Mouse (Mus musculus) CH12.LX (cell line): ENCODE data around the gene Rhot1. TPM values are rescaled to one million over a fixed set of nuclear protein-coding genes. Genes with fewer than 3 reads are reported as not detected.

Experiments
- DNase-seq: peaks from one replicate; pipeline ENCODE4 v3.0.0-alpha.2; 2013; ENCODE audit errors: extremely low read depth
- H3K27ac ChIP-seq: 2 replicates; pipeline ENCODE4 v1.5.1; 2012; ENCODE audit warnings: low read depth, mild to moderate bottlenecking, control low read depth, moderate library complexity; ENCODE audit not compliant: insufficient read depth
- H3K27me3 ChIP-seq: replicated peaks from 2 replicates; pipeline ENCODE3; 2012; ENCODE audit warnings: inconsistent platforms
- H3K36me3 ChIP-seq, 2 experiments: replicated peaks in 1 of 2; 2 replicates each; pipeline versions ENCODE3 to v1.6.1; 2012; ENCODE audit warnings: inconsistent platforms in 1 of 2, low read length in 1 of 2, mild to moderate bottlenecking in 1 of 2, mixed read lengths in 1 of 2, moderate library complexity in 1 of 2; ENCODE audit not compliant: control insufficient read depth in 1 of 2, insufficient read depth in 1 of 2
- H3K4me1 ChIP-seq, 2 experiments: 2 replicates each; pipeline ENCODE4 v1.6.1; 2012; ENCODE audit warnings: inconsistent platforms in 1 of 2, moderate library complexity in 1 of 2; ENCODE audit not compliant: insufficient read depth in 2 of 2, control insufficient read depth in 1 of 2
- H3K4me2 ChIP-seq: 2 replicates; pipeline ENCODE4 v1.6.1; 2012; ENCODE audit warnings: low read depth, mild to moderate bottlenecking, control low read depth; ENCODE audit not compliant: poor library complexity, insufficient read depth, severe bottlenecking
- H3K4me3 ChIP-seq, 3 experiments: fragments of 150-350 bp in 1 of 3; sonication (generic) in 1 of 3; replicated peaks in 1 of 3; 2 replicates each; pipeline versions ENCODE3 to v1.5.1; 2011 to 2012; ENCODE audit warnings: low read depth in 2 of 3, low read length in 2 of 3, mild to moderate bottlenecking in 2 of 3, moderate library complexity in 2 of 3, control low read depth in 1 of 3, improper control_type of control experiment in 1 of 3, inconsistent platforms in 1 of 3, mixed read lengths in 1 of 3; ENCODE audit not compliant: poor library complexity in 1 of 3
- H3K79me2 ChIP-seq: replicated peaks from 2 replicates; pipeline ENCODE4 v1.6.1; 2012; ENCODE audit warnings: mild to moderate bottlenecking, moderate library complexity; ENCODE audit not compliant: control insufficient read depth, poor library complexity, insufficient read depth, severe bottlenecking; ENCODE audit errors: extremely low read depth
- H3K9ac ChIP-seq: 2 replicates; pipeline ENCODE4 v1.6.1; 2012; ENCODE audit warnings: low read depth, mild to moderate bottlenecking, control low read depth, moderate library complexity; ENCODE audit not compliant: insufficient read depth
- H3K9me3 ChIP-seq: replicated peaks from 2 replicates; pipeline ENCODE3; 2012; ENCODE audit warnings: low read length, inconsistent platforms, mixed read lengths
- CTCF ChIP-seq, 2 experiments: IDR thresholded peaks in 1 of 2; conservative IDR thresholded peaks in 1 of 2; 2 replicates each; pipeline ENCODE4 v1.5.1; 2011 to 2012; ENCODE audit warnings: low read depth in 2 of 2, low read length in 2 of 2, improper control_type of control experiment in 1 of 2, inconsistent platforms in 1 of 2, mild to moderate bottlenecking in 1 of 2, moderate library complexity in 1 of 2
- ETS1 ChIP-seq: conservative IDR thresholded peaks from 2 replicates; pipeline ENCODE4 v1.6.1; 2012; ENCODE audit warnings: low read depth, mild to moderate bottlenecking, inconsistent platforms, low read length, improper control_type of control experiment, moderate library complexity
- JUN ChIP-seq: IDR thresholded peaks from 2 replicates; pipeline ENCODE4 v1.6.1; 2011; ENCODE audit warnings: low read depth, mild to moderate bottlenecking, low read length, improper control_type of control experiment, moderate library complexity; ENCODE audit not compliant: insufficient read depth
- JUND ChIP-seq: conservative IDR thresholded peaks from 2 replicates; pipeline ENCODE4 v1.6.1; 2011; ENCODE audit warnings: low read depth, low read length, improper control_type of control experiment
- PAX5 ChIP-seq: IDR thresholded peaks from 2 replicates; pipeline ENCODE4 v1.6.1; 2012; ENCODE audit warnings: low read length, inconsistent platforms, mixed read lengths
- POLR2AphosphoS2 ChIP-seq: IDR thresholded peaks from 2 replicates; pipeline ENCODE4 v1.6.1; 2011; ENCODE audit warnings: low read depth, low read length, improper control_type of control experiment
- RAD21 ChIP-seq: IDR thresholded peaks from 2 replicates; pipeline ENCODE4 v1.6.1; 2011; ENCODE audit warnings: low read depth, mild to moderate bottlenecking, low read length, improper control_type of control experiment, moderate library complexity
- SIN3A ChIP-seq: IDR thresholded peaks from 2 replicates; pipeline ENCODE4 v1.6.1; 2012; ENCODE audit warnings: low read length, improper control_type of control experiment, inconsistent platforms
- SMC3 ChIP-seq: IDR thresholded peaks from 2 replicates; pipeline ENCODE4 v1.6.1; 2011; ENCODE audit warnings: low read depth, low read length, improper control_type of control experiment
- TCF12 ChIP-seq: IDR thresholded peaks from 2 replicates; pipeline ENCODE4 v1.6.1; 2014; ENCODE audit warnings: low read depth, mild to moderate bottlenecking, inconsistent platforms, low read length, improper control_type of control experiment
- dilution Hi-C: fragments of 300-500 bp; cut with MboI; formaldehyde crosslinking; loops from 2 replicates; pipeline ENCODE4 v1.14.3; 2020; ENCODE audit warnings: low sequenced_read_pairs; ENCODE audit not compliant: extremely low pct_unique_long_range_greater_than_20kb, extremely low pct_ligation_motif_present
- in situ Hi-C: fragments of 300-500 bp; cut with MboI; formaldehyde crosslinking; loops from 3 replicates; pipeline ENCODE4 v1.14.3; 2019; ENCODE audit warnings: low sequenced_read_pairs, low pct_ligation_motif_present, low pct_unique_long_range_greater_than_20kb, mixed read lengths
- polyA plus RNA-seq: library from polyadenylated mRNA; unstranded; fragments of >175 nt; gene quantifications from 2 replicates; pipeline ENCODE4 v1.2.1, GENCODE M21; 2012; ENCODE audit warnings: low read depth; ENCODE audit not compliant: insufficient read length
- total RNA-seq, 2 experiments: library from RNA; depleted of rRNA; stranded (reverse); fragments of 300-350 nt in 1 of 2; fragments of >200 nt in 1 of 2; gene quantifications; 2 replicates each; pipeline ENCODE4 v1.2.3; 2012 to 2014

Gene Rhot1
- total and polyA plus RNA-seq, 3 experiments = 33.1 to 73.3 (median 61.0) TPM

DNA sequence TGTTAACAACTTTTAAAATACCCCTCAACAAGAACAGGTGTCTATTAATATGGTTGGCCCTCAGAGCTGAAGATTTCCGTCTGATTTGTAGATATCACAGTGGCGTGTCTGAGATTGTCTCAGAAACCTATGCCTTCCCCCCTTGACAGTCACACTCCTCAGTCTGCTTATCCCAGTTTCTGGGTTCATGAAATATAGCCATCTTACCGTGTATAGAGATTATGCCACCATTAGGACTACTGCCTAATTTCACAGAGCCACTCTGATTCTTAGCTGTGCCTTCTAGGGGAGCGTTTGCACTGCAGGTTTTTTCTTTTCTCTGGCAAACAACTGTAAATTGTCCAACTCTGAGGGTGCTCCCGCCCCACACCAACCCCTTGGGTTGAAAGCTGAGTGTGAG is 62.3 kb downstream of the Rhot1 start:
- dilution Hi-C loops = no loop called here
- H3K9me3 ChIP-seq = peaks cover 3% of the 10 kb centered on the region
- in situ Hi-C loops = no loop called here

DNA sequence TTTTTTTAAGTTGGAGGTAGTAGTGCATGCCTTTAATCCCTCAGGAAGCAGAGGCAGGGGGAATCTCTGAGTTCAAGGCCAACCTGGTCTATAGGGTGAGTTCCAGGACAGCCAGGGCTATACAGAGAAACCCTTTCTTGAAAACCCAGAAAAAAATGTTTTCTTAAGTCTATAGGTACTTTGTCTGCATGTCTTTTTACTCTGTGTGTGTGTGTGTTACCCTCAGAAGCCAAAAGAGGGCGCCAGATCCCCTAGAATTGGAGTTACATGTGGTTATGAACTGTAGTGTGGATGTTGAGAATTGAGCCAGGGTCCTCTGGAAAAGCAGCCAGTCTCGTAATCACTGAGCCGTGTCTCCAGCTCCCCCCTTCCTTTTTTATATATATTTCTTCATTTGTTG is 66.2 kb downstream of the Rhot1 start:
- Histone ChIP-seq H3K36me3 (peaks cover 0 to 2% of the 10 kb centered on the region in 2 experiments), H3K9ac (no peak overlapping the region), H3K4me3 (no peak overlapping the region), H3K27ac (no peak overlapping the region), H3K27me3 (no peaks in the 10 kb centered on the region), H3K9me3 (peaks cover 3% of the 10 kb centered on the region), H3K4me2 (no peak overlapping the region), H3K4me1 (0 out of 4 replicates have a peak, but pooled peaks cover 0 to 1% of the 10 kb centered on the region in 2 experiments), H3K79me2 (no peaks in the 10 kb centered on the region)
- TF ChIP-seq ETS1 (no peak), CTCF (conservative IDR thresholded peaks at IDR 0.05 in 1 of 2, IDR thresholded peaks at IDR 0.05 in 1 of 2; ENCODE audit: low read depth in 2 of 2, low read length in 2 of 2) (peak in 1 of 2 experiments; percentile 37; a peak in 3 of 4 replicates), JUN (no peak), RAD21 (peak; percentile 35), TCF12 (no peak), JUND (no peak), SMC3 (no peak; the same call in 1 of the 2 replicates)
- in situ Hi-C loops (loop anchor here (25.0 kb wide), 1 partner anchor 537 kb away; the partner anchor contains the start of gene Tmem98), dilution Hi-C loops (no loop called here)
- DNase-seq = peak; percentile 22

More for the DNA sequence above, 62.3 kb downstream of the Rhot1 start:
- Histone ChIP-seq H3K27ac (no peak overlapping the region), H3K27me3 (no peaks in the 10 kb centered on the region), H3K79me2 (no peaks in the 10 kb centered on the region), H3K4me2 (no peak overlapping the region), H3K4me1 (no peaks in the 10 kb centered on the region), H3K36me3 (peaks cover 4 to 30% of the 10 kb centered on the region in 2 experiments), H3K4me3 (no peak overlapping the region), H3K9ac (no peak overlapping the region)
- TF ChIP-seq POLR2AphosphoS2 = peak; percentile 33; the same call in 1 of the 2 replicates
- TF ChIP-seq SIN3A = no peak
- TF ChIP-seq JUND = no peak
- TF ChIP-seq TCF12 = no peak
- TF ChIP-seq PAX5 = no peak
- DNase-seq = no peak

DNA sequence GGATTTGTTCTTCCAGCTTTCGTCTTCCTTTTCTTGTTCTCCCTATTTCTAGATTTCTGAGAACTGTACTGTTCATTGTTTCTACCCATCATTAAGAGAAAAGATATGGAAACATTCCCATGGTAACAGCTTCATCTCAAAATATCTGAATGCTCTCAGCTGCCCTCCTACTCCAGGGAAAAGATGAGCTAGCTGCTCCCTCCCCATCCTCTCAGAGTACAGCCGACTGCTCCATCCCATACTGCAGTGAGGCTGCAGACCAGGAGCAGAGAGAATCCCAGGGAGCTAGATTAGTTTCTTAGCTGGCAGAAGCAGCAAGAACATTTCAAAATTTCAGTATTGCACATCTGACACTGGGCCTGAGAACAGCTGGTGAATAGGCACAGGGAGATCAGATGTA is 69.2 kb downstream of the Rhot1 start:
- no peak for DNase-seq
- in situ Hi-C loops = loop anchor here (25.0 kb wide), 1 partner anchor 534 kb away; the partner anchor contains the start of gene Tmem98
- no peaks in the 10 kb centered on the region for H3K79me2 ChIP-seq
- no peak overlapping the region for H3K4me3 ChIP-seq
- no peak overlapping the region for H3K27ac ChIP-seq
- dilution Hi-C loops = no loop called here
- H3K9me3 ChIP-seq = peaks cover 5% of the 10 kb centered on the region
- H3K36me3 ChIP-seq = no peaks in the 10 kb centered on the region
- TF ChIP-seq ETS1 = no peak
- TF ChIP-seq, all 38 proteins: peak for 0
- 0 out of 4 replicates have a peak, but pooled peaks cover 0 to 3% of the 10 kb centered on the region in 2 experiments for H3K4me1 ChIP-seq
- no peak overlapping the region for H3K4me2 ChIP-seq
- H3K27me3 ChIP-seq = no peaks in the 10 kb centered on the region
- no peak overlapping the region for H3K9ac ChIP-seq
